Mouse (Mus musculus) forebrain, embryonic 11.5 days (tissue): ENCODE data around the gene Klf1. TPM values are rescaled to one million over a fixed set of nuclear protein-coding genes. Genes with fewer than 3 reads are reported as not detected.

Experiments used
- ATAC-seq: fragments of 200-750 bp; cut with Nextera tagmentation; replicated peaks from 2 replicates; pipeline ENCODE4 v1.8.0; 2017; ENCODE audit warnings: moderate TSS enrichment; ENCODE audit not compliant: low FRiP score
- DNase-seq: peaks from one replicate; pipeline ENCODE4 v3.0.0-alpha.2; 2017; ENCODE audit warnings: low spot score
- H3K27ac ChIP-seq: fragments of 300-500 bp; sonication (generic); 2 replicates; pipeline ENCODE4 v1.5.1; 2014; ENCODE audit warnings: low read depth, low read length
- H3K27me3 ChIP-seq: fragments of 300-500 bp; sonication (generic); 2 replicates; pipeline ENCODE4 v1.6.1; 2014; ENCODE audit warnings: mild to moderate bottlenecking, low read length, mixed read lengths; ENCODE audit not compliant: control insufficient read depth, insufficient read depth
- H3K36me3 ChIP-seq: fragments of 300-500 bp; sonication (generic); 2 replicates; pipeline ENCODE4 v1.6.1; 2014; ENCODE audit warnings: mild to moderate bottlenecking, low read length, moderate library complexity, mixed read lengths; ENCODE audit not compliant: control insufficient read depth, insufficient read depth
- H3K4me1 ChIP-seq: fragments of 300-500 bp; sonication (generic); replicated peaks from 2 replicates; pipeline ENCODE4 v1.6.1; 2014; ENCODE audit warnings: low read length, mixed read lengths; ENCODE audit not compliant: control insufficient read depth, insufficient read depth
- H3K4me2 ChIP-seq: fragments of 300-500 bp; sonication (generic); 2 replicates; pipeline ENCODE4 v1.6.1; 2014; ENCODE audit warnings: low read depth, mild to moderate bottlenecking, low read length, moderate library complexity, mixed read lengths; ENCODE audit not compliant: severe bottlenecking
- H3K4me3 ChIP-seq: fragments of 300-500 bp; sonication (generic); 2 replicates; pipeline ENCODE4 v1.5.1; 2014; ENCODE audit warnings: low read depth, low read length
- H3K9ac ChIP-seq: fragments of 300-500 bp; sonication (generic); 2 replicates; pipeline ENCODE4 v1.6.1; 2014; ENCODE audit warnings: low read length
- H3K9me3 ChIP-seq: fragments of 300-500 bp; sonication (generic); 2 replicates; pipeline ENCODE4 v1.6.1; 2016; ENCODE audit warnings: low read length, mixed read lengths; ENCODE audit not compliant: control insufficient read depth
- WGBS: fragments of 180-500 bp; shearing (Covaris S2); extraction: QIAGEN DNeasy Blood & Tissue Kit; methylation state at CpG from one replicate; pipeline ENCODE4 v1.1.7; 2014; 5-methylcytosine and 5-hydroxymethylcytosine counted together
- polyA plus RNA-seq: library from polyadenylated mRNA; unstranded; fragments of >200 nt; fragmentation: Nextera tagmentation; extraction: Ambion mirVana; gene quantifications from 2 replicates; pipeline ENCODE4 v1.2.1, GENCODE M21; 2014

Gene Klf1
- polyA plus RNA-seq, 1 experiment from 2014 or later = 17.5 TPM

- Histone ChIP-seq H3K27ac (no peak overlapping the region), H3K4me1 (peaks cover 7% of the 10 kb centered on the region), H3K9me3 (no peaks in the 10 kb centered on the region), H3K36me3 (no peaks in the 10 kb centered on the region), H3K27me3 (peaks cover 31% of the 10 kb centered on the region), H3K4me2 (peak overlapping the region; percentile 77), H3K9ac (peak overlapping the region; percentile 62), H3K4me3 (peak overlapping the region; percentile 41)
- ATAC-seq (0 out of 2 replicates have a peak, but pooled peaks have one; percentile 4), DNase-seq (no peak)
- 51% methylated on average over 20 of the region's 20 CpGs for WGBS
These were observed 7.5 kb downstream of the Klf1 start for GRCm38 (mm10) chr8:84909162-84909767.

GRCm38 (mm10) chr8:84909949-84910348 lies 8.2 kb downstream of the Klf1 start:
- ATAC-seq (no peak), DNase-seq (no peak)
- Histone ChIP-seq H3K9me3 (no peaks in the 10 kb centered on the region), H3K4me3 (no peak overlapping the region), H3K9ac (no peak overlapping the region), H3K27me3 (peaks cover 31% of the 10 kb centered on the region), H3K36me3 (no peaks in the 10 kb centered on the region), H3K4me2 (no peak overlapping the region), H3K4me1 (peaks cover 7% of the 10 kb centered on the region), H3K27ac (no peak overlapping the region)
- 86% methylated on average over 5 of the region's 5 CpGs for WGBS

DNA sequence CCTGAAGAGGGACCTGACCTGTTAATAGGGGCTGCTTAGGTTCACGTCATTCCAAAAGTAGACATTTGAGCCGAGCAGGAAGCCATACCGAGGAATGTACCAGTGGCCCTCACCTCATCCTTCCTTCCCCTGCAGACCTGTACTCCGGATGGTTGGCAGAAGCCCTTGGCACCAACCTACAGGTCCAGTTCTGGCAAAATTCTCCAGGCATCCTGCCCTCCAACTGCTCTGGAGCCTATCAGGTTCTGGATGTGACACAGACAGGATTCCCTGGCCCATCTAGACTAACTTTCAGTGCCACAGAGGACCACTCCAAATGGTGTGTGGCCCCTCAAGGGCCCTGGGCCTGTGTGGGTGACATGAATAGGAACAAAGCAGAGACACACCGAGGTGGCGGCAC lies 8.8 kb downstream of the Klf1 start:
- no peak for ATAC-seq
- no peaks in the 10 kb centered on the region for H3K36me3 ChIP-seq
- H3K4me2 ChIP-seq = no peak overlapping the region
- H3K27me3 ChIP-seq = peaks cover 31% of the 10 kb centered on the region
- H3K4me3 ChIP-seq = no peak overlapping the region
- peaks cover 7% of the 10 kb centered on the region for H3K4me1 ChIP-seq
- no peak overlapping the region for H3K9ac ChIP-seq
- DNase-seq = no peak
- H3K27ac ChIP-seq = no peak overlapping the region
- no peaks in the 10 kb centered on the region; the same call in 1 of the 2 replicates for H3K9me3 ChIP-seq
- WGBS = 81% methylated on average over 6 of the region's 6 CpGs

DNA sequence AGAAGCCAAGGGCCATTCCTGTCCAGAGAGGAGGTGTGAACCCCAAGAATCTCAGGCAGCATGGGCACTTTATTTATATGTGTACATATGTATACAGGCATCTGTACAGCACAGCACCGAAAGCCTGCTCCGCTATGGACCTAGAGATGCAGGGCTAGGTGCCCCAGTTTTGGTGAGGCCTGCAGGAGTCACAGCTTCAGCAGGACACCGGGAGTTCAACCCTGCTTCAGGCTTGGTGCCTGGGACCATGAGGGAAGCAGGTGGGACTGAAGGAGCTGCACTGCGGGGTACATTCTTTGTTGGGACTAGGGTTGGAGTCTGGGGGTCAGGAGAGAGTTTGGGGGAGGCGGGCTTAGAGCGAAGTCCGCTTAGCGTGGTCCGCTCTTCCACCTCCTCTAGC lies 10.1 kb downstream of the Klf1 start:
- no peaks in the 10 kb centered on the region; the same call in 1 of the 2 replicates for H3K9me3 ChIP-seq
- H3K27ac ChIP-seq = no peak overlapping the region
- 85% methylated on average over 9 of the region's 9 CpGs for WGBS
- H3K4me3 ChIP-seq = no peak overlapping the region
- H3K4me2 ChIP-seq = no peak overlapping the region
- DNase-seq (no peak), ATAC-seq (no peak)
- no peaks in the 10 kb centered on the region for H3K36me3 ChIP-seq
- H3K9ac ChIP-seq = no peak overlapping the region
- peaks cover 7% of the 10 kb centered on the region for H3K4me1 ChIP-seq
- peaks cover 31% of the 10 kb centered on the region for H3K27me3 ChIP-seq

- WGBS = 28% methylated on average over 27 of the region's 27 CpGs
- Histone ChIP-seq H3K27me3 (peaks cover 31% of the 10 kb centered on the region), H3K36me3 (no peaks in the 10 kb centered on the region), H3K9me3 (no peaks in the 10 kb centered on the region; the same call in 1 of the 2 replicates), H3K27ac (no peak overlapping the region), H3K9ac (no peak overlapping the region; the same call in 1 of the 2 replicates), H3K4me3 (peak overlapping the region; percentile 32; the same call in 1 of the 2 replicates), H3K4me1 (peaks cover 7% of the 10 kb centered on the region), H3K4me2 (peak overlapping the region; percentile 73)
- DNase-seq (no peak), ATAC-seq (no peak)
These were observed 10.7 kb downstream of the Klf1 start for GRCm38 (mm10) chr8:84912391-84912790.

DNA sequence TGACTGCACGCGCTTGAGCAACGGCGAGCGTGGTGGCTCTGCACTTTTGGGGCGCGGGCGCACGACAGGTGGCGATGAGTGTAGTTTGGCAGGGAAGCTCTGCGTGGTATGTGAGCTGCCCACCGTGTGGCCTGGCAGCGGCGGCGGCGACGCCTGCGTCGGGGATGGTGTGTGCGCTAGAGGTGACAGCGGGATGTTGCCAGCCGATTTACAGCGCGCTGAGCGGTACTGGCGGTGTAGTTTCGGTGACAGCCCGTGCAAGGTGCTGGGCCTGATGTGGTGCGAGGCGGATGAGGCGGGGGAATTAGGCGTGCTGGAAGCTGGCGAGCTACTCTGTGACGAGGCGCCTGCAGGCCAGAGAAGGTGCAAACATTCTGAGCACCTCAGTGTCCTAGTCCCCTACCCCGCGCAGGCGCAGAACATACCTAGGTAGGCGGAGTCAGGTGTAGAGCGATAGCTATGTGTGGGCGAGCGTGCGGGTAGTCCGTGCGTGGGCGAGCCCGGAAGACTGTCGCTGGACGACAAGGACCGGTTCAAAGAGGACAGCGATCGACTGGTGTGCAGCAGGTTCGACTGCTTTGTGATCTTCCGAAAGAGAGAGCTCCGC lies 11.3 kb downstream of the Klf1 start:
- 0 out of 2 replicates have a peak, but pooled peaks have one; percentile 19 for ATAC-seq
- peaks cover 7% of the 10 kb centered on the region for H3K4me1 ChIP-seq
- 2% methylated on average over 55 of the region's 55 CpGs for WGBS

GRCm38 (mm10) chr8:84913502-84913900 lies 11.8 kb downstream of the Klf1 start:
- no peak for DNase-seq
- WGBS = 13% methylated on average over 9 of the region's 9 CpGs
- H3K27ac ChIP-seq = no peak overlapping the region
- peak overlapping the region; percentile 73 for H3K4me2 ChIP-seq
- ATAC-seq = no peak
- H3K4me1 ChIP-seq = peaks cover 7% of the 10 kb centered on the region
- peak overlapping the region; percentile 32 for H3K4me3 ChIP-seq
- no peaks in the 10 kb centered on the region; the same call in 1 of the 2 replicates for H3K9me3 ChIP-seq
- no peaks in the 10 kb centered on the region for H3K36me3 ChIP-seq
- H3K9ac ChIP-seq = peak overlapping the region; percentile 53
- H3K27me3 ChIP-seq = peaks cover 31% of the 10 kb centered on the region

More for the DNA sequence above, 11.3 kb downstream of the Klf1 start:
- no peak overlapping the region for H3K27ac ChIP-seq
- H3K27me3 ChIP-seq = peaks cover 31% of the 10 kb centered on the region
- H3K4me3 ChIP-seq = peak overlapping the region; percentile 32
- H3K4me2 ChIP-seq = peak overlapping the region; percentile 73
- no peaks in the 10 kb centered on the region for H3K36me3 ChIP-seq
- DNase-seq = peak; percentile 83
- peak overlapping the region; percentile 53 for H3K9ac ChIP-seq
- H3K9me3 ChIP-seq = no peaks in the 10 kb centered on the region; the same call in 1 of the 2 replicates

DNA sequence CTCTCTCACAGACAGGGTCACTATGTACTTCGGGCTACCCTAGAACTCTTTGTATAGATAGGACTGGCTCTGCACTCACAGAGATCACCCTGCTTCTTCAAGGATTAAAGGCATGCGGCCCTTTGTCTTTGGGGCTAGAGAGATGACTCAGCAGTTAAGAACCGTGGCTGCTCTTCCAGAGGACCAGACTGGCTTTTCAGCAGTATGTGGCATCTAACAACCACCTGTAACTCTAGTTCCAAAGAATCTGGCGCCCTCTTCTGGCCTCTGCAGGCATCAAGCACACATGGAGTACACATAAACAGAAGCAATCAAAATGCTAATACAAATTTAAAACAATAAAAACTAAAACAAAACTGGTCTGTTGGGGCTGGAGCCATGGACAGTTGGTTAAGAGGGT lies 12.2 kb downstream of the Klf1 start:
- no peak overlapping the region for H3K9ac ChIP-seq
- no peaks in the 10 kb centered on the region; the same call in 1 of the 2 replicates for H3K9me3 ChIP-seq
- ATAC-seq = no peak
- no peaks in the 10 kb centered on the region for H3K36me3 ChIP-seq
- DNase-seq = peak; percentile 65
- WGBS = 37% methylated on average over 4 of the region's 4 CpGs
- H3K4me2 ChIP-seq = no peak overlapping the region
- peaks cover 7% of the 10 kb centered on the region for H3K4me1 ChIP-seq
- H3K4me3 ChIP-seq = no peak overlapping the region
- peaks cover 31% of the 10 kb centered on the region for H3K27me3 ChIP-seq
- no peak overlapping the region for H3K27ac ChIP-seq
